Mouse (Mus musculus) naive thymus-derived CD4-positive, alpha-beta T cell, adult 2 months (primary cell): ENCODE results near the gene Atp6v1e1.

Experiments
- DNase-seq: peaks from one replicate; pipeline ENCODE4 v3.0.0-alpha.2; 2011; ENCODE audit warnings: low read depth

Gene Atp6v1e1

GRCm38 (mm10) chr6:120769972-120770371 is 52.6 kb downstream of the Atp6v1e1 start:
- DNase-seq, result no peak

- DNase-seq, result no peak
Observed at GRCm38 (mm10) chr6:120761151-120761550, 61.4 kb downstream of the Atp6v1e1 start.

- no peak for DNase-seq
Observed at GRCm38 (mm10) chr6:120746416-120746815, 76.2 kb downstream of the Atp6v1e1 start.
